Mouse (Mus musculus) neural tube, embryonic 13.5 days (tissue): Measurements from ENCODE around the gene Camk2b. TPM values are rescaled to one million over a fixed set of nuclear protein-coding genes. Genes with fewer than 3 reads are reported as not detected.

Experiments used
- ATAC-seq: fragments of 200-750 bp; cut with Nextera tagmentation; 2 replicates; pipeline ENCODE4 v1.8.0; 2017; ENCODE audit warnings: low read depth, mild to moderate bottlenecking, moderate TSS enrichment, moderate library complexity
- H3K27ac ChIP-seq: fragments of 300-500 bp; sonication (generic); replicated peaks from 2 replicates; pipeline ENCODE4 v1.5.1; 2015; ENCODE audit warnings: moderate library complexity, mild to moderate bottlenecking, inconsistent platforms
- H3K27me3 ChIP-seq: fragments of 300-500 bp; sonication (generic); 2 replicates; pipeline ENCODE4 v1.6.1; 2015; ENCODE audit warnings: mild to moderate bottlenecking, inconsistent platforms
- H3K36me3 ChIP-seq: fragments of 300-500 bp; sonication (generic); 2 replicates; pipeline ENCODE4 v1.6.1; 2015; ENCODE audit warnings: mild to moderate bottlenecking, inconsistent platforms
- H3K4me1 ChIP-seq: fragments of 300-500 bp; sonication (generic); replicated peaks from 2 replicates; pipeline ENCODE4 v1.6.1; 2015; ENCODE audit warnings: inconsistent platforms
- H3K4me2 ChIP-seq: fragments of 300-500 bp; sonication (generic); 2 replicates; pipeline ENCODE4 v1.6.1; 2015; ENCODE audit warnings: inconsistent platforms, mild to moderate bottlenecking, moderate library complexity
- H3K4me3 ChIP-seq: fragments of 300-500 bp; sonication (generic); 2 replicates; pipeline ENCODE4 v1.5.1; 2015; ENCODE audit warnings: mild to moderate bottlenecking, inconsistent platforms
- H3K9ac ChIP-seq: fragments of 300-500 bp; sonication (generic); 2 replicates; pipeline ENCODE4 v1.6.1; 2015; ENCODE audit warnings: moderate library complexity, mild to moderate bottlenecking, inconsistent platforms
- H3K9me3 ChIP-seq: fragments of 300-500 bp; sonication (generic); 2 replicates; pipeline ENCODE4 v1.6.1; 2016; ENCODE audit warnings: inconsistent platforms
- WGBS: fragments of 180-500 bp; shearing (Covaris S2); methylation state at CpG from one replicate; pipeline ENCODE4 v1.1.7; 2015; 5-methylcytosine and 5-hydroxymethylcytosine counted together
- polyA plus RNA-seq: library from polyadenylated mRNA; unstranded; fragments of >200 nt; fragmentation: Nextera tagmentation; extraction: Ambion mirVana; gene quantifications from 2 replicates; pipeline ENCODE4 v1.2.1, GENCODE M21; 2015

Camk2b gene
- polyA plus RNA-seq, 1 experiment from 2014 or later, result 55.6 TPM

DNA sequence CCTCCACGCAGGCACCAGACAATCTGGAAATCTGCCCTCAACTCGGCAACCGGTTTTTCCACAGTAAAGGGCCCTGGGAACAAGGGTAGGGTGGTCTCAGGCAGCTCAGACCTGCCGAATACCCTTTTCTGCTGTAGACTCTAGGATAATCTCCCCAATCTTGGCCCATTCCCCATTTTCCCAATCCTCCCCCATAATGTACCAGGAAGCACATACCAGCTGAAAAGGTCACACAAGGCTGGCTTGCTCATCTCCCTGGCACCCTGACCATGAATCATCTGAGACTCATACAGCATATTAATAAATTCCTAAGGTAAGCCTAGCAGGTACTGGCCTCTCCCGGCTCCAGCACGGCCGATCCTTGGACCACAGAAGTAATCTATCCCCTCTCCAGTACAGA lies 28.5 kb downstream of the Camk2b start:
- Histone ChIP-seq H3K4me1 (0 out of 2 replicates have a peak, but pooled peaks cover 8% of the 10 kb centered on the region), H3K4me2 (no peak overlapping the region), H3K4me3 (no peak overlapping the region), H3K36me3 (no peaks in the 10 kb centered on the region), H3K27me3 (no peaks in the 10 kb centered on the region), H3K9ac (no peak overlapping the region), H3K27ac (no peak overlapping the region), H3K9me3 (no peaks in the 10 kb centered on the region; the same call in 1 of the 2 replicates)
- WGBS, result 93% methylated on average over 7 of the region's 7 CpGs
- ATAC-seq, result no peak

DNA sequence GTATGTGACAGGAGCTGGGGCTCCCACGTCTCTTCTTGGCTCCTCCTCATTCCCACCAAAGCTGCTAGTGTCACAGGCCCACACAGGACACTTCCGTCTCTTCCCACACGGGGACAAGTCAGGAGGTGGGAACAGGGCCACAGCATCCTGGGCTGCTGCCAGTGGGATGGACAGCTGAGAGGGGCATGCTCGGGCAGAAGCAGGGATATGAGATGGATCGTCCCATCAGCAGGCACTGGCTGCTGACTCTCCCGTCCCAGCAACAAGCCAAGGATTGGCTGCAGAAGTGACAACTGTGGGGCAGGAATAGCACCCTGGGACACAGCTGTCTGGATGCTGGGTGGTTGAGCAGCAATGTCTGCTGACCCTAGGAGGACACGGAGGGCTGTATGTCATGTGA lies 29.0 kb downstream of the Camk2b start:
- H3K27me3 ChIP-seq, result no peaks in the 10 kb centered on the region
- H3K9me3 ChIP-seq, result no peaks in the 10 kb centered on the region; the same call in 1 of the 2 replicates
- H3K4me3 ChIP-seq, result no peak overlapping the region
- H3K27ac ChIP-seq, result no peak overlapping the region
- H3K4me1 ChIP-seq, result 0 out of 2 replicates have a peak, but pooled peaks cover 8% of the 10 kb centered on the region
- H3K4me2 ChIP-seq, result no peak overlapping the region
- 89% methylated on average over 7 of the region's 7 CpGs for WGBS
- H3K36me3 ChIP-seq, result no peaks in the 10 kb centered on the region
- ATAC-seq, result no peak
- no peak overlapping the region for H3K9ac ChIP-seq

DNA sequence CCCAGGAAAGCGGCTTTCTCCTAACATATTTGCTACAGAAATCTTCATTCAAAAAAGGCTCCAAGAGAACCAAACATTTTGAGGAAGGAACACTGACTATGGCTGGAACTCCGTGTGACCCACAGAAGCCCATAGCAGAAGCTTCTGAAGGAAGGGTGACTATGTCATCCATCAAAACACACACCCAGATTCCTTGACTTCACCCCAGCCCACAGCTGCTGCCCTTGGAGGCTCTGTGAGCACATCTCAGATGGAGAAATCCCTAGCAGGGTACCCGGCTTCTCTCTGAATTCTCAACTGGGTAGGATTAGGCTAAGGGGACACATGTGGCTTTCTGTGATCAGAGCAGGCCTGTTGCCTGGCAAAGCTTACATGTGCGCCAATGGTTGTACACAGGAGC lies 29.7 kb downstream of the Camk2b start:
- 0 out of 2 replicates have a peak, but pooled peaks cover 8% of the 10 kb centered on the region for H3K4me1 ChIP-seq
- ATAC-seq, result no peak
- no peak overlapping the region for H3K4me3 ChIP-seq
- no peak overlapping the region for H3K4me2 ChIP-seq
- H3K9me3 ChIP-seq, result no peaks in the 10 kb centered on the region; the same call in 1 of the 2 replicates
- H3K27ac ChIP-seq, result no peak overlapping the region
- WGBS, result 89% methylated on average over 4 of the region's 4 CpGs
- H3K9ac ChIP-seq, result no peak overlapping the region
- H3K27me3 ChIP-seq, result no peaks in the 10 kb centered on the region
- H3K36me3 ChIP-seq, result no peaks in the 10 kb centered on the region

DNA sequence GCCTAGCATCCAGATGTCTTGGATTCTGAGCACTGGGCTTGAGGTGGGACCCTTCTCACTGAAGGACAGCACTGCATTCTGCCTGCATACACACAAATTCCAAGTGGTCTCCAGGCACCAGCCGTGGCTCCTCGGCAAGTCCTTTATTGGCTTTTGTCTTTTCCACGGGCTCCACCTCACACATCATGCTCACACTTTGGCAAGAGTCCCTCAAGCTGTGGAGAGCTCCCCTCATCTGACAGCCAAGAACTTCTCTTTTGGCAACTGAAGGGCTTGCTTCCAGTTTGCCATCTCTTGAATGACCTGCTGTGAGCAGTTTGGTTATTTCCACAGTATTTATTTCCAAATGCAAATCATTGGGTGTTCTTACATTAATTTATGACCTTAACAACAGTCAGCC lies 30.6 kb downstream of the Camk2b start:
- Histone ChIP-seq H3K4me3 (no peak overlapping the region), H3K36me3 (no peaks in the 10 kb centered on the region), H3K27ac (no peak overlapping the region), H3K4me2 (no peak overlapping the region), H3K27me3 (no peaks in the 10 kb centered on the region), H3K4me1 (0 out of 2 replicates have a peak, but pooled peaks cover 8% of the 10 kb centered on the region), H3K9ac (no peak overlapping the region), H3K9me3 (no peaks in the 10 kb centered on the region; the same call in 1 of the 2 replicates)
- no peak for ATAC-seq
- 80% methylated on average over 3 of the region's 3 CpGs for WGBS

DNA sequence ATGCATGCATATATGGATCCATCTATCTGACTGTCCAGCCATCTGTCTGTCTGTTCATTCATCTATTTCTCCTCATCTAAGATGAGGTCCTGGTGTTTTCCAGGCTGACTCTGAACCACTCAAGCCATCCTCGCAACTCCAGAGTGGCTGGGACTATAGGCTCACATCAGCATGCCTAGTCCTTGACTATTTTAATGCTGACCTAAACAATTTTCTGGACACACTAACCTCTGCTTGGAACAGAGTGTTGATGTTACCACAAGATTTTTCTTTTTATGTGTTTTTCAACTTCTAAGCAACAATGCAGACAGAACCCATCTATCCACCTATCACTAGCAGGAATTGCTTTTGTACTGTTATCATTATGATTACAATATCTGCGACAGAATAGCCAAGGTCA lies 31.4 kb downstream of the Camk2b start:
- Histone ChIP-seq H3K27ac (no peak overlapping the region), H3K4me2 (no peak overlapping the region), H3K9ac (no peak overlapping the region), H3K36me3 (no peaks in the 10 kb centered on the region), H3K4me1 (0 out of 2 replicates have a peak, but pooled peaks cover 8% of the 10 kb centered on the region), H3K27me3 (no peaks in the 10 kb centered on the region), H3K4me3 (no peak overlapping the region), H3K9me3 (no peaks in the 10 kb centered on the region)
- WGBS, result 87% methylated on average over 2 of the region's 2 CpGs
- ATAC-seq, result no peak

DNA sequence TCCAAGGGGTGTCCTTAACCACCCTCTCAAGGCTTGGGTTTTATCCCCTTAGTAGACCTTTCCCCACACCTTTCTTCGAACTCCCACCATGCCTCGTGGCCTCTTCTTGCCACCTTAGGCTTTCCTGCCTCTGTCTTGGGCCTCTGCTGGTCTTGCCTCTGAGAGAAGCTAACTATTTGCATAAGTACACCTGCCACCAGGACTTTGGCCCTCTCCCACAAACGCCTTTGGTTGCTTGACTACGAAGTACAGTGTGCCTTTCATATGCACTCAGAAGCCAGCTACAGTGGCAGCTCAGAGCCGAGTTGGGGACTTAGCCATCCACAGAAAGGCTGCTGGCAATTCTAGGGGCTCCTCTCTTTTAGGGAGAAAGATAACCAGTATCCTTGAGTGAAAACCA lies 32.4 kb downstream of the Camk2b start:
- WGBS, result 81% methylated on average over 5 of the region's 5 CpGs
- H3K4me2 ChIP-seq, result no peak overlapping the region
- no peak for ATAC-seq

DNA sequence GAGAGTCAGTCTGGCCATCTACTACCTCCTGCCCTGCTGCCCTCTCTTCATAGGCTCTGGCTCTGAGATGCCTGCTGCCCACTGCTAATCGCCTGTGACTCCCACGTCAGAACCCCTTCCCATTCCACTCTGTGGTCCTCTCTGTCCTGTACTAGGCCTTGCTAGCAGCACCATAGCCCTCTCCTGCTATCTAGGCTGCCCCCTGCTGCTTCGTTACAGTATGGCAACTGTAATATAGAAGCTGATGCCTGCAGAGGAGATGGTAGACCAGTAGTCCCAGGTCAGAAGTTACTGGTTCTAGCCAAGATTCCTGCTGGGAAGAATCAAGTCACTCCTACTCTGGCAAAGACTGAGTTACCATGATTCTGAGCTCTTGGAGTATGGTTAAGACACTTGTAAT lies 33.0 kb downstream of the Camk2b start:
- H3K27me3 ChIP-seq, result peaks cover 2% of the 10 kb centered on the region; the same call in 1 of the 2 replicates
- 79% methylated on average over 3 of the region's 3 CpGs for WGBS
- H3K27ac ChIP-seq, result no peak overlapping the region
- ATAC-seq, result no peak
- no peak overlapping the region for H3K4me2 ChIP-seq
- H3K36me3 ChIP-seq, result no peaks in the 10 kb centered on the region
- no peak overlapping the region for H3K4me3 ChIP-seq
- H3K9me3 ChIP-seq, result no peaks in the 10 kb centered on the region
- H3K9ac ChIP-seq, result no peak overlapping the region
- no peaks in the 10 kb centered on the region for H3K4me1 ChIP-seq

More for the DNA sequence above, 32.4 kb downstream of the Camk2b start:
- no peaks in the 10 kb centered on the region for H3K9me3 ChIP-seq
- H3K9ac ChIP-seq, result no peak overlapping the region
- no peaks in the 10 kb centered on the region for H3K36me3 ChIP-seq
- H3K4me3 ChIP-seq, result no peak overlapping the region
- no peaks in the 10 kb centered on the region for H3K27me3 ChIP-seq
- no peak overlapping the region for H3K27ac ChIP-seq
- 0 out of 2 replicates have a peak, but pooled peaks cover 2% of the 10 kb centered on the region for H3K4me1 ChIP-seq

DNA sequence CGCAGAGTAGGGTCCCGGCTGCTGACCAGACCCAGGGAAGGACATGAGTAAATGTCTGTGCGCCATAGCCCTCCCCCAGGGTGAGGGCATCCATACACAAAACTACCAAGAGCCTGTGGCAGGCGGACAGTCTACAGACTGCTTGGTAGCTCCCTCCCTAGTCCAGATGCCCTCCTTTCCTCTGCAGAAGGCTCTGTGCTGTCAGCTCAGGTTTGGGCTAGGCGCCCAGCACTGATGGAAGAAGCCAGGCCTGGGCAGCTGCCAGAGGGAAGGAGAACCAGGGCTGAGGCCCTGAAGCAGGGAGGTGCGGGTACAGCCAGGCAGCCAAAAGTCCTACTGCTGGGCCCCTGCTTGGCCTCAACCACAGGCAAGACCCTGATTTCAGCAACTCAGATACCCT lies 35.5 kb downstream of the Camk2b start:
- Histone ChIP-seq H3K4me3 (no peak overlapping the region), H3K9me3 (no peaks in the 10 kb centered on the region), H3K4me2 (no peak overlapping the region), H3K4me1 (no peaks in the 10 kb centered on the region), H3K27me3 (peaks cover 3% of the 10 kb centered on the region; the same call in 1 of the 2 replicates), H3K27ac (no peak overlapping the region), H3K9ac (no peak overlapping the region), H3K36me3 (no peaks in the 10 kb centered on the region)
- WGBS, result 86% methylated on average over 5 of the region's 6 CpGs
- ATAC-seq, result no peak

DNA sequence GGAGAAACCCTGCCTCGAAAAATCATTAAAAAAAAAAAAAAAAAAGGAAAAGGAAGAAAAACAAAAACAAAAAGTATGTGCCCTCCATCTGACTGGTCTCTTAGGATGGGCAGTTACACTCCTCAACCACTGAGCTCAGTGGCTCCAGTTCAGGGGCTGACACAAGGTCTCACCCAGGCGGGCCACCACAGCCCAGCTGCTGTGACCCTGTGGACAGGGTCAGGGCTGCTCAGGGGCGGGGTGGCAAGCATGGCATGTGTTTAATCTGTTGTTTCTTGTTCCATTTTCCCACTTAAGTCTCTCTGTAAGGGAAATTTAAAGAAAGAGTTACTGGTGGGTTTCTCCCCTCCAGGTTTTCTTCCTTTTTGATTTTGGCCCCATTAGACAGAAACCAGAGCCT lies 36.4 kb downstream of the Camk2b start:
- Histone ChIP-seq H3K9me3 (no peaks in the 10 kb centered on the region), H3K4me1 (no peaks in the 10 kb centered on the region; the same call in 1 of the 2 replicates), H3K27ac (no peak overlapping the region), H3K27me3 (peaks cover 3% of the 10 kb centered on the region; the same call in 1 of the 2 replicates), H3K4me2 (no peak overlapping the region), H3K36me3 (no peaks in the 10 kb centered on the region), H3K9ac (no peak overlapping the region), H3K4me3 (no peak overlapping the region)
- WGBS, result 76% methylated on average over 3 of the region's 3 CpGs
- ATAC-seq, result no peak

DNA sequence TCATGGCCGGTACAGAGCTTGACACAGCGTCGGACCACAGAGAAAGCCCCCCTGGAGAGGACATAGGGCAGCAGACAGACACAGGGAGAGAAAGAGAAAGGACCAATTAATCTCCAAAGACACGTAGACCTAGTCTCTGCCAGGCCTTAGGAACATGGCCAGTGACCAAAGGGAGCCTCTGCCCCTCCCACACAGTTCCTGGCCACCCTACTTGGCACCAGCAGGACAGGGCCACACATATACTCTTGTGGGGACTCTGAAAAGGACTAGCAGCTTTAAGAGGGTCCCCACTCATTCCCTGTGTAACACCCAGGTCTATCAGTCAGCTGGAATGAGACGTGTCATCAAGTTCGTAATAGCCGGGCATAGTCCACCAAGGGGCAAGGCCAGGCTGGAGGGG lies 37.3 kb downstream of the Camk2b start:
- Histone ChIP-seq H3K36me3 (no peaks in the 10 kb centered on the region), H3K27me3 (peaks cover 3% of the 10 kb centered on the region; the same call in 1 of the 2 replicates), H3K4me1 (no peaks in the 10 kb centered on the region; the same call in 1 of the 2 replicates), H3K9me3 (no peaks in the 10 kb centered on the region), H3K27ac (no peak overlapping the region), H3K9ac (no peak overlapping the region), H3K4me2 (no peak overlapping the region), H3K4me3 (no peak overlapping the region)
- ATAC-seq, result no peak
- 77% methylated on average over 7 of the region's 7 CpGs for WGBS

DNA sequence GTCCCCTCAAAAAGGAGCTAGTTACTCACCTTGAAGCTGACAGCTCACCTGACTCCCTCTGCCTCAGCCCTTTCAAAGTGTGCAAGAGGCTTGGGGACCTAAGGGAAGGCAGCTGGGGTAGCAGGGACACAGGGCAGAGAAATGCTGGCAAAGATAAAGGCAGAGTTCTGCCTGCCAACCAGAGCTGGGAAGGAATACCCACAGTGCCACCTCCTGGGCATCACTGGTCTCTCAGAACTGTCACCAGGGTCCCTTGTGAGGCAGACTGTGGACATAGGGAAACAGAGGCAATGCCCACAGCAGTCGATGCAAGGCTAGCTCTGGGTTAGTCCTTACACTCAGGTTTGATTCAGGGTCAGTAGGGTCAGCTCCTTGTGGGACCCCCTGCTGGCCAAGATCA lies 39.8 kb downstream of the Camk2b start:
- WGBS, result 68% methylated on average over 1 of the region's 1 CpGs
- no peaks in the 10 kb centered on the region for H3K9me3 ChIP-seq
- H3K27ac ChIP-seq, result no peak overlapping the region
- H3K4me3 ChIP-seq, result no peak overlapping the region
- H3K27me3 ChIP-seq, result peaks cover 3% of the 10 kb centered on the region; the same call in 1 of the 2 replicates
- H3K4me2 ChIP-seq, result no peak overlapping the region
- no peaks in the 10 kb centered on the region for H3K36me3 ChIP-seq
- peaks cover 4% of the 10 kb centered on the region; the same call in 1 of the 2 replicates for H3K4me1 ChIP-seq
- no peak overlapping the region; the same call in 1 of the 2 replicates for H3K9ac ChIP-seq
- ATAC-seq, result no peak; the same call in 1 of the 2 replicates

DNA sequence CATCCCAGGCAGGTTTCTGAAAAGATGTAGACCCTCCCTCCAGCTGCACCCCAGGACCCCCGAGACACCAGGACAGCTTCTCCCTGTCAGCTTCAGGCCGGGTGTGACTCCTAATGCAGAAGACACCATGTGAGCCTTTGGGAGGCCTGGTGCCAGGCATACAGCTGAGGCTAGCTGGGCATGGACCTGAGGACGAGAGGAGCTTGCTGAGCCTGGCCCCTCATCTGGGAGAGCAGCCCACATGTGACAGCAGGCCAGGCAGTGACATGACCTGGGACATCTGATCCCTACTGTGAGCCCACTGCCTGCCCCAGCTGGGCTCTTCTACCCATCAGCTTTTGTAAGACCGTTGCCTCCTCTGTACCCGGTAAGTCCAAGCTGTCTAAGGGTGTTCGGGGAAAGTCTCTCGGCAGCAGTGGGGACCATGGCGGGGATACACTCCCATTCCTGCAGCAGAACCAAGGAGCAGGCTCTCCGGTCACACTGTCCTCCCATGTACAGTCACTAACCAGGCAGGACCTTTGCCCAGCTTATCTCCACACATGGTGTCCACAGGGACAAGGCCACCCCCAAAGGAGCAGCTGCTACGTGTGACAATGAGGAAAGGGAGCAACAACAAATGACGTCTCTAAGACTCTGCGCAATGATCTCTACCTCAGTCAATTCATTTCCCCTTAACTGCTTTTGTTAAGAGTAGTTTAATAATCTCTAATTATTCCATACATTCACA lies 41.1 kb downstream of the Camk2b start:
- H3K9ac ChIP-seq, result no peak overlapping the region
- no peak overlapping the region for H3K4me2 ChIP-seq
- no peaks in the 10 kb centered on the region for H3K9me3 ChIP-seq
- peaks cover 14% of the 10 kb centered on the region for H3K4me1 ChIP-seq
- peaks cover 3% of the 10 kb centered on the region; the same call in 1 of the 2 replicates for H3K27me3 ChIP-seq
- H3K27ac ChIP-seq, result no peak overlapping the region
- H3K4me3 ChIP-seq, result no peak overlapping the region
- no peaks in the 10 kb centered on the region for H3K36me3 ChIP-seq
- 71% methylated on average over 12 of the region's 12 CpGs for WGBS
- no peak for ATAC-seq
